Mouse (Mus musculus): ENCODE results near the gene Slfnl1. TPM values are rescaled to one million over a fixed set of nuclear protein-coding genes. Genes with fewer than 3 reads are reported as not detected.

The Slfnl1 gene
- polyA plus RNA-seq, 1 experiment from 2014 or later = not detected

- Histone ChIP-seq H3K36me3 (replicated peaks) (no peaks in the 10 kb centered on the region), H3K27ac (replicated peaks) (no peak overlapping the region), H3K27me3 (peaks cover 6% of the 10 kb centered on the region; the same call in 1 of the 2 replicates), H3K4me2 (no peak overlapping the region), H3K4me1 (replicated peaks) (peaks cover 11% of the 10 kb centered on the region), H3K9ac (no peak overlapping the region), H3K4me3 (replicated peaks) (no peak overlapping the region), H3K9me3 (replicated peaks) (no peaks in the 10 kb centered on the region)
- no peak for ATAC-seq (ENCODE audit: insufficient read depth)
- 71% methylated on average over 9 of the region's 9 CpGs for WGBS (ENCODE audit: insufficient replicate concordance)
These were observed 49.7 kb downstream of the Slfnl1 start for GRCm38 (mm10) chr4:120581711-120582110.

Other genes starting within 250 kb of the Slfnl1 start
- not detected in 2 replicates for gene Foxo6, start 244.9 kb upstream of the Slfnl1 start, polyA plus RNA-seq (2015; fragmentation: Nextera tagmentation; extraction: Ambion mirVana)
- gene Scmh1, start 127.0 kb upstream of the Slfnl1 start, polyA plus RNA-seq (2015; fragmentation: Nextera tagmentation; extraction: Ambion mirVana) = 12.3 and 12.8 TPM in 2 replicates
- 27.7 and 29.1 TPM in 2 replicates for gene Ctps, start 38.0 kb downstream of the Slfnl1 start, polyA plus RNA-seq (2015; fragmentation: Nextera tagmentation; extraction: Ambion mirVana)
- gene Gm8439, start 56.5 kb downstream of the Slfnl1 start, polyA plus RNA-seq (2015; fragmentation: Nextera tagmentation; extraction: Ambion mirVana) = not detected in 2 replicates
- 78.5 and 82.8 TPM in 2 replicates for gene Cited4, start 134.3 kb downstream of the Slfnl1 start, polyA plus RNA-seq (2015; fragmentation: Nextera tagmentation; extraction: Ambion mirVana)
- gene Kcnq4, start 216.4 kb downstream of the Slfnl1 start, polyA plus RNA-seq (2015; fragmentation: Nextera tagmentation; extraction: Ambion mirVana) = 0.13 TPM in 2 replicates